10 mouse cellular contexts compared by ENCODE assay signal in the genomic region with DNA sequence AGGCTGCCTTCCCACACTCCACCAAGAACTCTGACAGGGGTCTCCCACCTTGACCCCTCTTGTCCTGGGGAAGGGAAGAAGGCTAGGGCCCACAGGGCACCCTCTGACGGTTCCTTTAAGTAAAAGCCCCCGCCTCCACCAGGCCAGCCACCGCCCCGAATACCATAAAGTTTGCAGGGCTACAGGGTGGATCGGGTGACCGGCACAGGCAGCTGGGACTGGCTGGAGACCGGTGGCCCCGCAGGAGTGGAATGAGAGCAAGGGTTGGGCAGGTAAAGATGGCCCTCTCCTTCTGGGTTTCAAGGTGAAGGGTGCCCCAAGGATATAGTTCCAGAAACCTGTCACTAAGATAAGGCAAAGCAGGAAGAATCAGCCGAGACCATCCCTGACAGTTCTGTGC. TPM values are rescaled to one million over a fixed set of nuclear protein-coding genes. Genes with fewer than 3 reads are reported as not detected.
DNase-seq lines count a peak whose midpoint lies in the region; ATAC-seq and TF ChIP-seq lines count a peak whose summit lies in the region.
"Had no signal": no experiment of that assay in that cellular context is flagged by ENCODE, and none has a peak within 500 bp of the region (broad histone marks: within the 10 kb centered on the region; RNA-seq: fewer than 3 reads in every experiment).

No protein-coding gene starts in this region.

- H3K9ac ChIP-seq in midbrain, embryonic 11.5 days (ENCODE audit: low read length) = 0 out of 2 replicates have a peak overlapping the region, but pooled peaks have one; percentile 18
- H3K9ac ChIP-seq in midbrain, embryonic 15.5 days = no peak overlapping the region
- no peak overlapping the region for H3K9ac ChIP-seq in stomach, embryonic 14.5 days (replicated peaks; ENCODE audit: low read depth, low read length)

- H3K9me3 ChIP-seq in midbrain, embryonic 11.5 days (ENCODE audit: control insufficient read depth, low read length) = no peaks in the 10 kb centered on the region
- H3K9me3 ChIP-seq in midbrain, embryonic 15.5 days = no peaks in the 10 kb centered on the region
- no peaks in the 10 kb centered on the region for H3K9me3 ChIP-seq in stomach, embryonic 14.5 days (ENCODE audit: control insufficient read depth, low read depth, low read length)

- no peaks in the 10 kb centered on the region for H3K27me3 ChIP-seq in midbrain, embryonic 11.5 days (ENCODE audit: control insufficient read depth, insufficient read depth, low read length)
- H3K27me3 ChIP-seq in midbrain, embryonic 15.5 days (replicated peaks) = no peaks in the 10 kb centered on the region
- H3K27me3 ChIP-seq in stomach, embryonic 14.5 days (ENCODE audit: control insufficient read depth, insufficient read depth, low read length) = no peaks in the 10 kb centered on the region
- H3K27me3 ChIP-seq in cerebellum, adult 2 months (ENCODE audit: control insufficient read depth, insufficient read depth, low read length) = no peaks in the 10 kb centered on the region

- H3K4me1 ChIP-seq in midbrain, embryonic 11.5 days (ENCODE audit: control insufficient read depth, insufficient read depth, low read length) = peaks cover 43% of the 10 kb centered on the region
- peaks cover 16% of the 10 kb centered on the region for H3K4me1 ChIP-seq in midbrain, embryonic 15.5 days
- H3K4me1 ChIP-seq in stomach, embryonic 14.5 days (ENCODE audit: control insufficient read depth, insufficient read depth, low read length) = peaks cover 36% of the 10 kb centered on the region; the same call in 1 of the 2 replicates
- H3K4me1 ChIP-seq in cerebellum, adult 2 months (ENCODE audit: control insufficient read depth, insufficient read depth, low read length) = peaks cover 2% of the 10 kb centered on the region; the same call in 1 of the 2 replicates

- H3K36me3 ChIP-seq in midbrain, embryonic 11.5 days (ENCODE audit: control insufficient read depth, insufficient read depth, low read length) = no peaks in the 10 kb centered on the region
- no peaks in the 10 kb centered on the region for H3K36me3 ChIP-seq in midbrain, embryonic 15.5 days (replicated peaks)
- H3K36me3 ChIP-seq in stomach, embryonic 14.5 days (ENCODE audit: control insufficient read depth, insufficient read depth, low read length) = no peaks in the 10 kb centered on the region

- no peak for TF ChIP-seq CTCF in cerebellum, adult 2 months (IDR thresholded peaks at IDR 0.05; ENCODE audit: borderline replicate concordance, insufficient read depth, low read depth, low read length)

- H3K4me3 ChIP-seq in midbrain, embryonic 11.5 days (ENCODE audit: low read depth, low read length) = no peak overlapping the region
- H3K4me3 ChIP-seq in midbrain, embryonic 15.5 days = no peak overlapping the region
- H3K4me3 ChIP-seq in stomach, embryonic 14.5 days (ENCODE audit: low read depth, low read length) = no peak overlapping the region
- no peak overlapping the region for H3K4me3 ChIP-seq in cerebellum, adult 2 months (replicated peaks; ENCODE audit: insufficient read depth, low read depth, low read length)

- no peak for DNase-seq in midbrain, embryonic 11.5 days (ENCODE audit: low spot score, missing footprints)
- DNase-seq in heart, postnatal 4 days = peak; percentile 64
- peak; percentile 78 for DNase-seq in kidney, postnatal 14 days
- no peak for DNase-seq in cerebellum, adult 18-20 months
- DNase-seq in ovary, postnatal 36 days (ENCODE audit: low spot score) = no peak
- DNase-seq in cerebellum, adult 2 months = no peak
- DNase-seq: cerebellum, adult 9-11 months; spleen, adult 18-20 months had no signal

- ATAC-seq in midbrain, embryonic 11.5 days (ENCODE audit: low FRiP score) = no peak
- ATAC-seq in midbrain, embryonic 15.5 days (replicated peaks) = no peak
- no peak for ATAC-seq in stomach, embryonic 14.5 days (ENCODE audit: insufficient number of reproducible peaks, insufficient read depth, low FRiP score, low read depth)

- no peak for TF ChIP-seq POLR2A in cerebellum, adult 2 months (IDR thresholded peaks at IDR 0.05; ENCODE audit: borderline replicate concordance, insufficient read depth, low read length)

- no peak overlapping the region for H3K27ac ChIP-seq in midbrain, embryonic 11.5 days (ENCODE audit: low read depth, low read length)
- no peak overlapping the region for H3K27ac ChIP-seq in midbrain, embryonic 15.5 days
- H3K27ac ChIP-seq in stomach, embryonic 14.5 days (ENCODE audit: low read length) = peak overlapping the region; percentile 56; the same call in 1 of the 2 replicates
- H3K27ac ChIP-seq in cerebellum, adult 2 months (ENCODE audit: insufficient read depth, low read length) = no peak overlapping the region

- H3K4me2 ChIP-seq in midbrain, embryonic 11.5 days = no peak overlapping the region
- H3K4me2 ChIP-seq in midbrain, embryonic 15.5 days = no peak overlapping the region
- H3K4me2 ChIP-seq in stomach, embryonic 14.5 days (replicated peaks; ENCODE audit: low read depth, low read length) = peak overlapping the region; percentile 22; the same call in 1 of the 2 replicates

- 16% methylated on average over 9 of the region's 9 CpGs for WGBS in midbrain, embryonic 11.5 days
- WGBS in midbrain, embryonic 15.5 days = 24% methylated on average over 9 of the region's 9 CpGs
- WGBS in stomach, embryonic 14.5 days = 12% methylated on average over 9 of the region's 9 CpGs
- WGBS in cerebellum, adult 2 months = 48% methylated on average over 9 of the region's 9 CpGs

RNA-seq across cellular contexts. Expression of gene Sema3b, which starts 2.4 kb away (rescaled TPM):
- polyA plus RNA-seq in midbrain, embryonic 11.5 days (2014; fragmentation: Nextera tagmentation; extraction: Ambion mirVana) = 1.3 and 2.1 TPM in 2 replicates
- 4.3 and 4.9 TPM in 2 replicates for polyA plus RNA-seq in midbrain, embryonic 15.5 days (2015; fragmentation: Nextera tagmentation; extraction: Ambion mirVana)
- total RNA-seq in heart, postnatal 4 days (2021) = 10 to 100 TPM; 16.2 to 18.8 TPM
- polyA plus RNA-seq in stomach, embryonic 14.5 days (2014; fragmentation: Nextera tagmentation; extraction: Ambion mirVana) = 6.1 and 7.9 TPM in 2 replicates
- polyA plus RNA-seq in cerebellum, adult 2 months (2012; rRNA removed) = 3.9 and 6.4 TPM in 2 replicates

RNA-seq across cellular contexts. Expression of gene Ifrd2, which starts 19.1 kb away (rescaled TPM):
- polyA plus RNA-seq in midbrain, embryonic 11.5 days (2014; fragmentation: Nextera tagmentation; extraction: Ambion mirVana) = 24.2 and 28.2 TPM in 2 replicates
- polyA plus RNA-seq in midbrain, embryonic 15.5 days (2015; fragmentation: Nextera tagmentation; extraction: Ambion mirVana) = 14.5 and 16.9 TPM in 2 replicates
- 10 to 100 TPM; 41.6 to 44.4 TPM for total RNA-seq in heart, postnatal 4 days (2021)
- 54.0 and 61.1 TPM in 2 replicates for polyA plus RNA-seq in stomach, embryonic 14.5 days (2014; fragmentation: Nextera tagmentation; extraction: Ambion mirVana)
- polyA plus RNA-seq in cerebellum, adult 2 months (2012; rRNA removed) = 20.2 and 23.4 TPM in 2 replicates

RNA-seq across cellular contexts. Expression of gene Hyal3, which starts 26.0 kb away (rescaled TPM):
- 0.33 and 0.47 TPM in 2 replicates for polyA plus RNA-seq in midbrain, embryonic 11.5 days (2014; fragmentation: Nextera tagmentation; extraction: Ambion mirVana)
- 1.8 TPM in 2 replicates for polyA plus RNA-seq in midbrain, embryonic 15.5 days (2015; fragmentation: Nextera tagmentation; extraction: Ambion mirVana)
- total RNA-seq in heart, postnatal 4 days (2021) = 1 to 10 TPM in 1 of 2 experiments, under 1 TPM in 1; 0.74 to 1.1 TPM
- polyA plus RNA-seq in stomach, embryonic 14.5 days (2014; fragmentation: Nextera tagmentation; extraction: Ambion mirVana) = 1.0 and 1.4 TPM in 2 replicates
- 1.1 TPM in 2 replicates for polyA plus RNA-seq in cerebellum, adult 2 months (2012; rRNA removed)

RNA-seq across cellular contexts. Expression of gene Naa80, which starts 27.9 kb away (rescaled TPM):
- 8.4 and 11.1 TPM in 2 replicates for polyA plus RNA-seq in midbrain, embryonic 11.5 days (2014; fragmentation: Nextera tagmentation; extraction: Ambion mirVana)
- 21.4 and 23.1 TPM in 2 replicates for polyA plus RNA-seq in midbrain, embryonic 15.5 days (2015; fragmentation: Nextera tagmentation; extraction: Ambion mirVana)
- 10 to 100 TPM; 12.2 to 12.4 TPM for total RNA-seq in heart, postnatal 4 days (2021)
- polyA plus RNA-seq in stomach, embryonic 14.5 days (2014; fragmentation: Nextera tagmentation; extraction: Ambion mirVana) = 17.3 and 19.9 TPM in 2 replicates
- 19.5 and 21.6 TPM in 2 replicates for polyA plus RNA-seq in cerebellum, adult 2 months (2012; rRNA removed)

RNA-seq across cellular contexts. Expression of gene Gnai2, which starts 28.6 kb away (rescaled TPM):
- polyA plus RNA-seq in midbrain, embryonic 11.5 days (2014; fragmentation: Nextera tagmentation; extraction: Ambion mirVana) = 578 and 581 TPM in 2 replicates
- polyA plus RNA-seq in midbrain, embryonic 15.5 days (2015; fragmentation: Nextera tagmentation; extraction: Ambion mirVana) = 299 and 386 TPM in 2 replicates
- total RNA-seq in heart, postnatal 4 days (2021) = 100 to 1,000 TPM; 462 to 469 TPM
- polyA plus RNA-seq in stomach, embryonic 14.5 days (2014; fragmentation: Nextera tagmentation; extraction: Ambion mirVana) = 359 TPM in 2 replicates
- polyA plus RNA-seq in cerebellum, adult 2 months (2012; rRNA removed) = 273 and 301 TPM in 2 replicates

Comparison
In these comparisons a context has a peak if more than half of its experiments do, and no peak if none do; other contexts are left out.
1. DNase-seq: peak in heart, postnatal 4 days (single experiment) and kidney, postnatal 14 days (single experiment); none in midbrain, embryonic 11.5 days (single experiment), cerebellum, adult 18-20 months (0 of 2), ovary, postnatal 36 days (single experiment) and cerebellum, adult 2 months (0 of 2).